Mouse (Mus musculus) adipocyte (in vitro differentiated cells): ENCODE results near the gene Ptpn18.

Experiments used
- DNase-seq: peaks from one replicate; pipeline ENCODE4 v3.0.0-alpha.2; 2016; ENCODE audit warnings: low spot score

The Ptpn18 gene

DNA sequence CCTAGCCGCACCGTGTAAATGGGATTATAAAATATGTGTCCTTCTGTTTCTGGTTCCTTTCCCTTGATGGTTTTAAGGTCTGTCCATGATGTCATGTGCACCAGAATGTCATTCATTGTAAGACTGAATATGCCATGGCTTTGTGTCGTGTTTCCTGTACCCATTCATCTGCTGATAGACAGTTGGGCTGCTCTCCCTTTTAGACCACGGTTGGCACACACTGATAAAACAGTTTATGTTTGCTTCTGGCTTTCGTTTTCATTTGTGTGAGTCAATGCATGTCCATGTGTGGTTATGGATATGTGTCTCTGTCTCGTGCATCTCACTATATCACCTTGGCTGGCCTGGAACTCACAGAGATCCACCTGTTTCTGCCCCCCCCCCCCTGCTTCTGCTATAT is 5.9 kb downstream of the Ptpn18 start:
- no peak for DNase-seq

DNA sequence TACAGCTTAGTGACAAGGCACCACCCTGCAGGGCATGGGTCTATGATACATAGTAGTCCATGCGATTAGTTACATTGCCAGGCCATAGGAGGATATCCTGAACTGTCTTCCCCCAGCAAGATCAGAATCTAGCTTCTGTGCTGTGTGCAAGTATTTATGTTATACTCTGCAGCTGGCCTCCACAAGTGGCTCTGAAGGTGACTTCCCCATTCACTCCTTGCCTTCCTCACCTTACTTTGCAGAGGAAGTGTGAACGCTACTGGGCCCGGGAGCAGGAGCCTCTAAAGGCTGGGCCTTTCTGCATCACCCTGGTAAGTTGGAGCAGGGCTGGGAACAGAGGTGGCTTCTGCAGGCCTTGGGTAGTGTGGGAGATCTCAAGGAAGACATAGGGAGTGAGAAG is 8.5 kb downstream of the Ptpn18 start:
- no peak for DNase-seq

DNA sequence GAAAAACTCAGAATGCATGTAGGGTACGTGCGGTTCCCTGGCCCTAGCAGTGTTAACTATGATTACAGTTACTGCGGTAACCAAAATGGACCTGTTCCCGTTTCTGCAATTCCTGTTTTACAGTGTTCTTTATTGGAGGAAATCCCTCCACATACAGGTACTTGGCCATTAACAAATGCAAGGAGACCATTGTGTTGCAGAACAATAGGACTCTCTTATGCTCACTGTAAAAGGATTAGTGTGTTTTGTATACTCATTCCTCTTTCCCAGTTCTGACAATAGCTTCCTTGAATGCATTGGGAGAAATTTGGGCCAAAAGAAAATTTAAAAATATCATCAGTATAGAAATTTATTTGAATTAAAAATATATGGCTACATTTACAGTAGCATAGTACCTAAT is 8.9 kb downstream of the Ptpn18 start:
- no peak for DNase-seq

DNA sequence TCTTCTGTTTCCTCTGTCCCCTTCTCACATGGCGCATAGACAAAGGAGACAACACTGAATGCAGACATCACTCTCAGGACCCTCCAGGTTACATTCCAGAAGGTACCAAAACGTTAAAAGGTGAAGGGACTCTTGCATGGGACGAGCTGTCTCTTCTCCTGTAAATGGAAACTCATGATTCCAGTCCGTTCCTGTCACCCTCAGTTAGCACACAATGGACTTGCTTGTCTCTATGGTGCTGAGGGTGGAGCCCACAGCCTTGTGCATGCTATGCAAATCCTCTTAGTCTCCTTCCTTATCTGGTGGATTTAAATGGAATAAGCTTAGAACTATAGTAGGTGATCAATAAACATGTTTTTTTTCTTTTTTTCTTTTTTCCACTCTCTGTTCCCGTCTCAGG is 10.2 kb downstream of the Ptpn18 start:
- no peak for DNase-seq

DNA sequence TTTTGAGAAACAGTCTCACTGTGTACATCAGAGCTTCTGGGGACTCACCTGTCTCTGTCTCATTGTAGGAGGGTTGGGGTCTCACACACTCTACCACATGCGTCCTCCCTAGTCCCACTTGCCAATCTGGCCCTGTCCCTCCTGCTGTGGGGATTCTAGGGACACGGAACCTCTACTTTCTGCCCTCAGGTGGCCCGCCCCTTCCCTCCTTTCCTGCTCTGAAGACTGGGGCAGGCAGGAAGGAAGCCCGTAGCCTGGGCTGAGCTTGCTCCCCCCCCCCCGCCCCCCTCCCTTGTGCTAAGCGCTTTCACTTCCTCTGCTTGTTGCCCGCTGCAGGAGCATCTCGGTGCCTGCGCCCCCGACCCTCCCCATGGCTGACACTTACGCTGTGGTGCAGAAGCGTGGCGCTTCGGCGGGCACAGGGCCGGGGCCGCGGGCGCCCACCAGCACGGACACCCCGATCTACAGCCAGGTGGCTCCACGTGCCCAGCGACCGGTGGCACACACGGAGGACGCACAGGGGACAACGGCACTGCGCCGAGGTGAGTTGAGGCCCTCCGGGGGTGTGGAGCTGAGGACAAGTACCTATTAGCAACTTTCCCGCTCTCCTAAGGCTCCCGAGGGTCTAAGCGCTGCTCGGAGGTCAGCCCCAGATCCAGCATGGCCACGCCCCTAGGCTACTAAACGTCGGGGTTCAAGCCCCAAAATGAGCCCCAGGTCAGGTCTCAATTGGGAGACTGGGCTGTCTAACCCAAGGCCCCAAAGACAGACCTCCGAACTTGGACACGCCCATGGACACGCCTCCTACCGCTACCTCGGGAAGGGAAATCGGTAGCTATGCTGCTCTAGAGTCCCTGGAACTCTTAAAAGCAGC is 13.1 kb downstream of the Ptpn18 start:
- DNase-seq: no peak

DNA sequence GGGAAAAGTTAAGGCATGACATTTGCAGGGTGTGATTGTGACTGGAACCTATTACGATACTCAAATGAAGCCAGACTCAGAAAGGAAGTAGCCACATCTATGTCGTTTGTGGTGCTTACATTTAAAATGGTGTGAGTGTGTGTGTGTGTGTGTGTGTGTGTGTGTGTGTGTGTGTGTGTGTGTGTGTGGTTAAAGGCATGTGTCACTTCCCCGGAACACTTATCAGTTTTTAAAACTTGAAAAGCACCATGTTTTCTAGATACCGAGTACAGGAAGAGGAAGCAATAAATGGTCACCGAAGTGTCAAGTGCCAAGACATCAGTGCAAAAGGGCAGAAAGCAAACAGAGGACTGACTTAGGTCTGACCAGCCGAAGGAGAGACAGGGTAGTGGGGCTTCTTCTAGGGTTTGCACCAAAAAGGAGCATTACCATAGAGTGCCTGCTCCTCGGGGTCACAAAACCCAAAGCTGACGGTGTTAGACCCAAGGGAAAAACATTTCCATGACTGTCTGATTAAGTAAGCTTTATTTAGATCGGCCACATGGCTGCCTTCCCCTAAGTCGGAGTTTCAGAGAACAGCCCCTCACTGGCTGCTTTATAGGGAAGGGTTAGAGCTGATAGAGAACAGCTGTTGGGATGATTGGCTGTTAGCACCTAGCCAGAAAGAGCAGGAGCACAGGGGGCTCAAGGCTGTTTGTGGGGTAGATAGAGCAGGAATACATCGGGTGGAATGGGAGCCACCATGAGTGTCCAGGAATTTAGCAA is 19.5 kb downstream of the Ptpn18 start:
- DNase-seq: no peak

DNA sequence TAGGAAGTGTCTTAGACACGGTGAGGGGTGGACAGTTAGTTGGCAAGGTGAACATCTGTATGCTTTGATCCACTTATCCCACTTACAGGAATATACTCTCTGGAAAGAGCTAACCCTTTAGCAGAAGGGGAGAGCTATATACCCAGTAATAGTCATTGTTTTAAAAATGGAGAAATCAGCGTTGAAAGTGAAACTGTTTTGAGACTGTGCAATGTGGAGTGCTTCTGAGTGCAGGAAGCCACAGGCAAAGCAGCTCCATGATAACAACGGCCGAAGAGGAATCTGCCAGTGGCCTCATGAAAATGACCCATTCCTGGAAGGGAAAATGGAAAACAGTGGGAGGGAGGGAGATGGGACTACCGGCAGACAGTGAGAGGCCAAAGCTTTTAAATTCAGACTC is 21.2 kb downstream of the Ptpn18 start:
- DNase-seq: no peak

DNA sequence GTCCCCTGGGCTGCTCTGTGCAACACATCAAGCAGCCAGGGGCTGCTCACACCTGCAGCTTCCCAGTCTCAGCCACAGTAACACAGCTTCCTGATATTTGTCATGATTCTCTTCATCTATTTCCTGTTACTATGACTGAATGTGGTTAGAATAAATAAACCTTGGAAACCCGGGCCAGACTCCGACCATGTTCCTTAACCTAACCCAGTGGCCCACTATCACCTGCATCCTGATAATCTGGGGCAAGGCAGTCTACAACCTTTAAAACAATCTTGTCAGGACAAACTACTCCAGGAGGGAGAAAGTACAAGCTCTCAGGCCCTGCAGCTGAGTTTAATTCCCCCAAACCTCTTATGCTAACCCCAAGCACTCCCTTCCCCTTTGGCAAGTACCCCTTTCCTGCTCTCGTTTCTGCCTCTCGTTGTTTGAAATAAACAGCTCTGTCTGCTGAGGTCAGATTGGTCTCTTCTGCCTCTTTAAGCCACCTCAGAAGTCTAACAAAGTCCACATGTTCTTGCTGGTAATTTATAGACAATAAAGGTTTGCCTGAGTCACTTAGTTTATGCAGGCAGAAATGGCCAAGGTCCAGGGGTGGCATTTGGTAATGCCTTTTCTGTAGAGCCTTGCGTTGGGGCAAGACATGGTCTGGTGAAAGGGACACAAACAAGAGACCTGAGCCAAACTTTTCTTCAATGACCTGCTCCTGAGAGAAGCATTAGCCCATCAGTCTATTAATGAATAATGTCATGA is 22.5 kb downstream of the Ptpn18 start:
- no peak for DNase-seq

DNA sequence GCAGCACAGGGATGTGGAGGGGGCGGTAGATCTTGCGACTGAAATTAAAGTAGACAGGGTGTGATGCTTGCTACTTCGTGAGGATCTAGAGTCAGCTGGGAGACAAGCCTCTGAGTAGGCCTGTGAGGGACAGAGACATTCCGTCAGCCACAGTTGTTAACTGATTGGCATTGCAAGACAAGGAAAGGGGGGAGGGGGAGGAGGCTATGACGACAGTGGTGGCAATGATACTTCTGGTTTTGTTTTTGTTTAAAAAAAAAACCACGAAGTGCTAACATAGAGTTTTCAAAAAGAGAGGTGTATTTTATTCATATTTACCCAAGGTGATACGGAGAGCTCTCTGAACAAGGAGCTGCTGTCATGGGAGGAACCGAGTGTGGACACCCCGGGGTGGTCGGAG is 24.9 kb downstream of the Ptpn18 start:
- no peak for DNase-seq

DNA sequence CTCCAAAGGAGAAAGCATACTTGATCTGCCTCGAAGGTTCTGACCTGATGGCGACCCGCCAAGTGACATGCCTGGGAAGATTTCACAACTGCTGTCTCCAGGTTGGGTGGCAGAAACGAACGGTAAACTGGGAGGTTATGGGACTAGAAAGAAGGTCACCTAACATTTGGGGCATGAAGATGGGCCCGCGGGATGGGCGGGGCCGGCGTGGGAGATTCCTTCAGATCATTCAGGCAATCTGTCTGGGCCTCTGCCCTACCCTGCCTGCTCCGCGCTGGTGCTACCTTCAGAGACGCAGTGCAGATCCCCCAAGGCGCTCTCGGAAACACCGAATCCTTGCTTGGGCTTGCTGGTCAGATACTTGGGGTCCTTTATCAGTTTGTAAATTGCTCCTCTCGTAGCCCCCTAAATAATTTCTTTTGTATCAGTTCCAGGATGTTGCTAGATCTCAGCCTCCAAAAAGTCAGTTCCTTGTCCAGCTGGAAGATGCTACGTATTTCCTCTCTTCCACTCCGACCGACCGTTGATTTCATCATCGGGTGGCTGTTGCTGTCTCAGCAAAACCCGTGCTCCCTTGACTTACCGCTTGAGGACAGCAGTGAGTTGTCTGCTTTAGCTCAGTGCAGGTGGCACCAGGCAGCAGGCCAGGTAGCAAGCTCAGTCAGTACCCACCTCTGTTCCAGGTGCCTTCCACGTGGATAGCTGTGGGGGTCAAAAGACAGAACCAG is 26.1 kb downstream of the Ptpn18 start:
- no peak for DNase-seq

DNA sequence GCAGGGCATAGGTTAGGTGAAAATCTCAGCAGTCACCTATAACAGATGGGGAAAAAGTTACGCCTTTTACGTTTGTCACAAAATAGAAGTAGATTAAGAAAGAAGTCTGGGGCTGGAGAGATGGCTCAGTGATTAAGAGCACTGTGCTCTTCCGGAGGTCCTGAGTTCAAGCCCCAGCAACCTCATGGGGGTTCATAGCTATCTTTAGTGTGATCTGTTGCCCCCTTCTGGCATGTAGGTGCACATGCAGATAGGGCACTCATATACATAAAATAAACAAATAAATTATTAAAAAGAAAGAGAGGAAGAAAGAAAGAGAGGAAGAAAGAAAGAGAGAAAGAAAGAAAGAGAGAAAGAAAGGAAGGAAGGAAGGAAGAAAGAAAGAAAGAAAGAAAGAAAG is 27.8 kb downstream of the Ptpn18 start:
- no peak for DNase-seq

DNA sequence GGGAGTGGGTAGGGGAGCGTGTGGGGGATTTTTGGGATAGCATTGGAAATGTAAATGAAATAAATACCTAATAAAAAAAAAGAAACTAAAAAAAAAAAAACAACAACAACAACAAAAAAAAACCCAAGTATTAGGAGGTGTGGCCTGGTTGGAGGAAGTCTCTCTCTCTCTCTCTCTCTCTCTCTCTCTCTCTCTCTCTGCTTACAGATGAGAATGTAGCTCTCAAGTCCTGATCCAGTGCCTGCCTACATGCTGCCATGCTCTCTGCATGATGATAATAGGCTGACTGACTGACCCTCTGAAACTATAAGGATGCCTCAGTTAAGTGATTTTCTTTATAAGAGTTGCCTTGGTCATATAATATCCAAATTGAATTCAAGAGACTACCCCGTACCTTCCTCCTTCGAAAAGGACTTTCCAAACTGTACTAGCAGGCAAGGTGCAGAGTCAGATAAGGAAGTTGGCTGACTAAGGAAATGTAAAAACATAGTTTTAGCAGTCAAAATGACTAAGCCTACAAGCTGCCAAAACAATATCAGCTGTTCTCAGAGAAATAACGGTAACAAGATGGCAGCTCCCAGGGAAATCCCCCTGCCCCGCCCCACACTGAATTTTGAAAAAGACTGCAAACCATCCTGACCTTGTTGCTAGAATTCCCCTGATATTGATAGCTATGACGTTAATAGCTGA is 30.4 kb downstream of the Ptpn18 start:
- no peak for DNase-seq

DNA sequence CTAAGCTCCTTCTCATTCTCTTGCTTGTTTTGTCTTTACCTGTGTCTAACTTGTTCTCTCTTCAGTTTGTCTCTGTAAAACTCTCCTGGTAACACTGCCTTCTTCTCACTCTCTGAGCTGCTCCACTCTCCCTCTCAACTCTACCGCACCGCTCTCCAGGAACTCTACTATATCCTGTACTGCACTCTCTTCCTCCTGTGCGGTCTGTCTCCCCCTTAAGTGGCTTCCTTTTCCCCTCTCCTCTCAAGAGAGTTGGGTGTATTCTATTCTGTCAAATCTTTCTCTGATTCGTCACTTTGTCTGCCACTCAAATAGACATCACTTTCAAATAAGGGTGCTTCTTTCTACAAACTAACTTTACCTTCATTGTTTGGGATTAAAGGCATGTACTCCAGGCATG is 31.9 kb downstream of the Ptpn18 start:
- DNase-seq: no peak

DNA sequence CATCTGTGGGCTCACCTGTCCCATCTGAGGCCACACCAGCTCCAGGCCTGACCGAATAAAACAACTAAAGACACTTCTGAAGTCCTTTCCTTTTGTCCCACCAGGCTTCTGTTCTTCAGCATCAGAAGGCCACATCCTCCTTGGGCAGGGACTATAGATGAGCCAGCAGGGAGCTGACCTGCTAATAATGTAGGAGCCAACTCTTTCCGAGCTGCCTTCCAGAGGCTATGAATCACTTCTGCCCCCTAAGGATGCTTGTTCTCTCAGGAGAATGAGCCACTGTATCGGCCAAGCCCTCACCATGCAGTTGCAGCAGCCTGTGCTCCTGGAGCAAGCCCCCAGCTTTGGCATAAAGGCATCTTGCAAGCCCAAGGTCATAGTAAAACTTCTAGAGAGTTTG is 43.4 kb downstream of the Ptpn18 start:
- DNase-seq: no peak

DNA sequence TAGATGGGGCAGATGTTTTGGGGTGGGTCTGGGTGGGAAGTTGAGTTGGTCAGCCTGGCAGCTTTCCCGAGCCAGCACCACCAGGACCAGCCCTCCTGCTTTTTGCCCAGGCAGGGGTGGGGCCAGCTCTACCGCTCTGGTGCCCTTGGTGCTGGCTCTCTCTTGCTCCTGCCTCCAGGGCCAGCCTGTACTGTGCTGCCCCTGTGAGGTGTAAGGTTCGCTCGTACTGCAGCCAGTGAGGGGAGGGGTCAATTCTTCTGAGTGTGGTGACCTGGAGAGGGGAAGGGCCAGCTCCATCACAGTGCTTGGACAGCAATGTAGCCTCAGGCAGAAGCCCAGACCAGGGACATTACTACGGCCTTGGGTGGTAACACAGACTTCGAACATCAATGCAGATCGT is 45.7 kb downstream of the Ptpn18 start:
- no peak for DNase-seq

DNA sequence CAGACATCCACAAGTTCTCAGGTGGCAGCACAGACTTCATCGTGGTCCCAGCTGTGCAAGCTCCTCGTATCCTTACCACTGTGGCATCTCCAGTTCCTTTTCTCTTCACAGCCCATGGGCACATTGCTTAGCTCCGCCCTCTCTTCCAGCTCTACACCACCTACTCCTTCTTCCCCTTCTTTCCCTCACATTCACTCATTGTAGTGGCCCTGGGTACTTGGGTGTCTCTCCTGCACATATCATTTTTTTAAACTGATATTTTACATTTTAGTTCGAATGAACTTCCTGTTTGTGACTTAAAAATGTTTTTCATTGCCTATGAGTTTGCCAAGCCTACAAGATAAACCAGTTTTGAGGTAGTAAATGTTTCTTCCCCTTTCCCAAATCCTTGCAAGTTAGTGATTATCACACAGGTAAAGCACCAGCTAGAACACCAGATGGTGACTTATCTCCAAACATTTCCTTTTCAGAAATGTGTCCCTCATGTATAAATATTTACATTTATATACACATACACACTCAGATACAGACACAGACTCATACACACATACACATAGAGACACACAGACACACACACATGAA is 46.5 kb downstream of the Ptpn18 start:
- DNase-seq: no peak

DNA sequence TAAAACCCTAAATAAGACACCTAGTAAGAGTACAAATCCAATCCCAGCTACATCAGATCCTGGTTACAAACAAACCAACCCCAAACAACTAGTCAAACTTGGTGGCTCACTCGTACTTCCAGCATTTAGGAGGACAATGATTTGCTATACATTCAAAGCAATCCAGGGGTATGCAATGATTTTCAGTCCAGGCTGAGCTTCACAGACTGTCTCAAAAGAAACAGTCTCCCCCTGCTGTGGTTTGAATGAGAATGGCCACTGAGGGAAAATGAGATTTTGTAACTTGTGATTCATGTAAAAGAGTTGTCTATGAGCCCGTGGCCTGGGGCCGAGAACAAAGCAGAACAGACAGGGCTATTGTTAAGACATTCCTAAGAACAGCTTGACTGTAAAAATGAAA is 48.4 kb downstream of the Ptpn18 start:
- DNase-seq: no peak

DNA sequence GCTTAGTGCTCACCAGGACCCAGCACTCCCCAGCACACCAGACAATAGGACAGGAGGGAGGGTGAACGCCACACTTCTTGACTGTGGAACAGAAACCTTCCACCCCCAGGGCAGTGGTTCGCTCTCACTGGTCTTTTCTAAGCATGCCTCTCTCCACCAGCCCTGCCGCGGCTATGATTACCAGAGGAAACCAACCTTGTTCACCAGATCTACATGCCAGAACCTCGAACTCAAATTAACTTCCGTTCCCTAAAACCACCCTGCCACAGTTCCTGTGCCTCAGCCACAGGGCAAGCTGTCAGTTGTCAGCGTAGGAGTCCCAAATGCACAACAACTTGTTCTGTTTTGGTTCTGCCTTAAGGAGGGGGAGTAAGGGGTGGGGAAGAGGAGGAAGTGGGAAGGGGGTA is 51.0 kb downstream of the Ptpn18 start:
- no peak for DNase-seq

DNA sequence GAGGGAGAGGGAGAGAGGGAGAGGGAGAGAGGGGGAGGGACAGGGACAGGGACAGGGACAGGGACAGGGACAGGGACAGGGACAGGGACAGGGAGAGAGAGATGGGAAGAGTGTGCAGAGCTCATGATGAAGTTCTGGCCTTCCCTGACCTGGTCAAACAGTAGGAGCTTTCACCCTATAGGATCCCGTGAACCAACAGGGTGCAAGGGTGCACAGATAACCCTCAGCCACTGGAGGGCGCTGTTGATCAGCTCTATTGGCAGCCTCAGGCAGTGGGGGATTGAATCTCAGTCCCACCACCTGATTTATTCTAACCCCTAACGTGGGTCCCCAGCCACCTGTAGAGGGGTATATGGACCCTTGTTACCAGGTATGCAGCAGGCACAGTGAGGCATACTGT is 51.5 kb downstream of the Ptpn18 start:
- no peak for DNase-seq

DNA sequence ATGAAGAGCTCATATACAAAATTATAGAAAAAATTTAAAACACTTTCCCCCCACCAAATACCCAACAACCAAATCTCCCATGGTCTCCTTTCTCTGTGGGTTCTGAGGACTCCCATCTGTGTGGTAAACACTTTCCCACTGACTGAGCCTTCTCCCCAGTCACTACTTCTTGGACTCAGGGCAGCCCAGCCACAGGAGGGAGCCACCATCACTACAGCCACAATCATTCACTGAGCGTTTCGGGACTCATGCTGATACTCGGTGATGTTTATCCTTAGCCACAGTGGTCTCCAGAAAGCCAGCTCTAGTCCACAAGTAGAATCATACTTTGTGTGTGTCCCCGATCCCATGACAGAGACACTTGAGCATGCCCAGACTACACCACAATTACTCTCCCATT is 53.5 kb downstream of the Ptpn18 start:
- DNase-seq: no peak

DNA sequence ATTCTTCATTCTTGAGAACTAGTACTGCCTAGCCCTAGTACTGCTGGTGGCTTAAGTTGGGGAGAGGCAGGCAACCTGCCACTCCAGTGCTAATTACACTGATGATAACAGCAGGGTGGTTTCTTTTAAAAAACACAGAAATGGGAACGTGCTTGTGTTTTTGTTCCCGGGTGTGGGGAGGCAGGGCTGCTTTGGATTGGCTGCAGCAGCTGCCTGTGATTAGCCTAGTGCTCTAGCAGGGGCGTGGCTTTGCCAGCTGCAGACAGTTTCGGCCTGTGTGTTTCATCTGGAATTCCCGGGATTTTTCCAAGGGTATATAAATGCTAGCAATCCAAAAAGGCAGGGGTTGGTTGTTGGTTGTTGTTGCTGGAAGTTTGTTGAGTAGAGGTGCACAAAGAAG is 57.0 kb downstream of the Ptpn18 start:
- DNase-seq: no peak
